Mouse (Mus musculus): ENCODE data around the gene 2610507B11Rik.

Gene 2610507B11Rik

DNA sequence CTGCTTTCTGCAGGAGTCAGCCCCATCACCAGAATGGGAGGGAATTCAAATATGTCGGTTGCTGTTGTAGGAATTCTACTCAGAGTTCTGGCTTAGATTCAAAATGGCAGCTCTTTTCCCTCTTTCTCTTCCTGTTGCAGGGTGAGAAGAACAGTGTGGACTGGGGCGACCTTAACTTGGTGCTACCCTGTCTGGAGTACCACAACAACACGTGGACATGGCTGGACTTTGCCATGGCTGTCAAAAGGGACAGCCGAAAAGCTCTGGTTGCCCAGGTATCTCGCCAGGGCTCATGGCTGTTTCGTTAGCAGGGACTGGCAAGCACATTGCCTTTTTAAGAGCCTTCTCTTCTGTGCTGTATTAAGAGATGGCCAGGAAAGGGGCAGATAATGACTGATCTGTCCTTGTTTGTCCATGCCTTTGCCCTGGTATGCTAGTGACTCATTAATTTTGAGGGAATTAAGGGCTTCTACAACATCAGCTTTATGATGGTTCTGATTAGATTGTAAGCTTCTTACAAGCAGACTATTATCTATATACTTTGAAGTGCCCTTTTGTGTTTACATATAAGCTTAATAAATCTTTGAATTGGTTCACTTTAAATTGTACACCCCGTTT is 27.7 kb downstream of the 2610507B11Rik start:
- DNase-seq (ENCODE audit: low read depth), result no peak

DNA sequence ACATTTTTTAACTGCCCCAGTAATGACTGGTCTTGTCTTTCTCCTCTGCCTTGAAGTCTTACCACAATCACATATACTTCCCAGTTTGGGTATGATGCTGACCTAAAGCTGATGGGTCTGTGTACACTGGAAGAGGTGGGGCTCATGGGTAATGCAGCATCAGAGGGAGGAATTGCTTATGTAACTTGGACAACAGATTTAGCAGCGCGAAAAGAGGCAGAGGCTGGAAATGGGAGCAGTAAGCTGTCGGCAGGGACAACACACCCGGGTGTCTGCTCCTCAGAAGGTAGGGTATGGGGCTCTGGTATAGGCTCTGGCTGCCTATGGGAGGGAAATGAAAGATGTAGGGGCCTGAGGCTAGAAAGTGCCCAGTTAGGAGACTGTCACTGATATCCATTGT is 29.1 kb downstream of the 2610507B11Rik start, which contains the start of gene BC030499:
Gene BC030499, plus strand, starts transcription at position 188 of the 400 bp plus-strand sequence.
- no peak for DNase-seq (ENCODE audit: low read depth)

DNA sequence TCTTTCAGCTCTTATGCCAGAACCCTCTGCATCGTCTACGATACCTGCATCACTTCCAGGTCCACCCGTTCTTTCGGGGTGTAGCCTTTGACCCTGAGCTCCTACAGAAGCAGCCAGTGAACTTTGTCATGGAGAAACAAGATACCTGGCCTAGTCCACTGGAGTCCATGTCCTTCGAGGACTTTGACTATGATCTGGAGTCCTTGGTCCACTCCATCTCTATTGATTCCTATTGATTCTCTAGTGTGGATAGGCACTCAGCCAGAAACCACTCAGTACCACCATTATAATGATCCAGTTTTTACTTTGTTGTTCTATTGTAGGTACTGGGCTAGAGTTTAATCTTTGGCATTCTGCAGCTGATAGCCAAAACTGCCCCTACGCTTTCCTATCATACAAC is 33.0 kb downstream of the 2610507B11Rik start:
- no peak for DNase-seq (ENCODE audit: low read depth)

DNA sequence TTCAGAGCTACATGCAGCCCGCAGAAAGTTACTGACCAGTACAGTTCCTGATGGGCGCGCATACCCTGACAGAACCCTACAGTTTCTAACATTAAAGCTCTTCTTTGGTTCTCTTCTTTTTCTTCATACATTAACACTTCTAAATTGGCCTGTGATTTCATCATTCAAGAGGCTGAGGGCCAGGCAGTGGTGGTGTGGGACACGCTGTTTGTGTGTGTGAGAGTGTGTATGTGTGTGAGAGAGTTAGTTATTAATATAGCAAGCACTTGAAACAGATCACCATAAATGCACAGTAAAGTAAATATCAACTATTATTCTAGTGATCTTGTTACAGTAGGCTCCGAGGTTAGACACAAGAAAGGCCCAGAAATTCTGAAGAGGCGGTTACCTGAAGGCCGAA is 39.4 kb downstream of the 2610507B11Rik start:
- no peak for DNase-seq (ENCODE audit: low read depth)

DNA sequence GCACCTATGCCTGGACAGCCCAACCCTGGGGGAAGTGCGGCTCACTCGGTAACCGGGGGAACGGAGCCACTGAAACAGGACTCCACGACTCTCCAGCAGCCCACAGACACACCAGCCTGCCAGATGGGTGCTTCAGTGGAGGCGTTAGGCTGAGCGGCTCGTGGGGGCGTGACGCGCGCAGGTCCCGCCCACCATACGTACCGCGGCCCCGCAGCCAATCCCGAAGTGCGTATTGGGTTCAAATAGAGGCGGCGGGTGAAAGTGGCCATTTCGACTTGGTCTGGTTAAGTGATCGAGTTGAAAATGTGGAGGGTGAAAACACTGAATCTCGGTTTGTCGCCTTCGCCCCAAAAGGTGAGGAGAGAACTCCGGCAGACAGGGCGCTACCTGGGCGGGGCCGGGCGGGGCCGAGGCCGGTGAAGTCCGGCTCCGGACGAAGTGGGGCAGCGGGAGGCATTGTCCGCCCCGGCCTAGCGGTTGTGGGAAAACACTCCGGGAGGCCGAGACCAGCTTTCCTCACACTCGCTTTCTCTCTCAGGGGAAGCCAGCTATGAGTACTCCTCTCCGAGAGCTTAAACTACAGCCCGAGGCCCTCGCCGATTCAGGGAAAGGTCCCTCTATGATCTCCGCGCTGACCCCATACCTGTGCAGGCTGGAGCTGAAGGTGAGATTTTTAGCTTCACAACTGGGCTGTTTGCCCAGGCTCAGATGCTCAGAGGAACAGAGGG is 40.0 kb downstream of the 2610507B11Rik start, which contains the start of gene Spag5:
Gene Spag5, plus strand, starts transcription at position 173 of the 728 bp plus-strand sequence.
- DNase-seq (ENCODE audit: low read depth), result peak; percentile 83

DNA sequence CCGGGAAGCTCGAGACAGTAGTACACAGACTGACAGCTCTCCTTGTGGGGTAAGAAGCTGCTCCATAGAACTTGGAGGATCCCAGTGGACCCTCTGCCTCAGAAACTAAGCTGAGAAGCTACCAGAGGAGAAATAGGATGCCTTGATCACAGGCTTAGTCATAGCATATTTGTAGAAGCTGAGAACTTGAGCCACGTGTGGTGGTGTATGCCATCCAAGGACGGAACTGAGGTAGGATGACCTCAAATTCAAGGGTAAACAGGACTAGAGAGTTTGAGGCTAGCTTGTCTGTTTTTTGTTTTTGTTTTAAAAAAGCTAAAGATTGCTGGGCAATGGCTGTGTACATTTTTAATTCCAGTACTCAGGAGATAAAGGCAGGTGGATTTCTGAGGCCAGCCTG is 43.7 kb downstream of the 2610507B11Rik start:
- no peak for DNase-seq (ENCODE audit: low read depth)

DNA sequence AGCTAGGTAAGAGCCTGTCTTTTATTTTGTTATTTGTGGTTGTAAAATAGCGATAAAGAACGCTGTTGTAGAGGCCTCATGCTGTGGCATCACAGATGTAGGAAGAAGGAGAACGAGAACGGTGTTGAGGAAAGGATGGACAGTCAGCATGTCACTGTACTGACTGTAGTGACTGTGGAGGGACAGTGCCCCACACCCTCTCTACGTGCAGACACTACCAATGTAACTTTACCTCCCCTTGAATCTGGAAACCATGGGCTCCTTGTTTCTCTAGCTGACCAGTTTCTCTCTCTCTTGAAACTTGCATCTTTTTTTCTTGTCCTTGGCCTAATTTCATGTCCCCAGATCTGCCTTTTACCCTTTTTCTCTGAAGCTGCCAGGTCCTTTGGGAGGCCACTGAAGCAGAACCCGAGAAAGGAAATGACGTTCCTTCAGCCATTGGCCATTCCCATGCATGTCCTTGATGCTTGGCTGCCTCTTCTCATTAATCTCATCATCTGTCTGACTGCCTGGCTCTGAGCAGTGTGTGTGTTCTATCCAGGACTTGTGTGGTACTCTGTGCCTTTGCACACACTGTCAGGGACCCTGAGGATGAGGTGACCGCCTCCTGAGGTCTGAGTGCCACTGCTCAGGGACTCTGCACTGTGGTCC is 49.4 kb downstream of the 2610507B11Rik start:
- no peak for DNase-seq (ENCODE audit: low read depth)

DNA sequence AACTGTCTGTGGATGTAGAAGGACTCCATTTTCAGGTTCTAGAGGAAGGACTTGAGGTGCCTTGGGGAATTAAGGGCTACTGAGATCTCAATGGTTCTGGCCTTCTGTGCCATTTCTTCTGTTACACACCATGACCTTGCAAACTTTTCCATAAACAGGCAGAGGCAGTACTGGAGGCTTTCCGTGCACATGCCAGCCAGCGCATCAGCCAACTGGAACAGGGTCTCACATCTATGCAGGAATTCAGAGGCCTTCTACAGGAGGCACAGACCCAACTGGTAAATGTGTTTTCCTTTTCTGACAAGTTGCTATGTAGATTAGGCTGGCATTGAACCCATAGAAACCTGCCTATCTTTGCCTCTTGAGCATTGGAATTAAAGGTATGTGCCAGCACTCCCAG is 52.1 kb downstream of the 2610507B11Rik start:
- no peak for DNase-seq (ENCODE audit: low read depth)

DNA sequence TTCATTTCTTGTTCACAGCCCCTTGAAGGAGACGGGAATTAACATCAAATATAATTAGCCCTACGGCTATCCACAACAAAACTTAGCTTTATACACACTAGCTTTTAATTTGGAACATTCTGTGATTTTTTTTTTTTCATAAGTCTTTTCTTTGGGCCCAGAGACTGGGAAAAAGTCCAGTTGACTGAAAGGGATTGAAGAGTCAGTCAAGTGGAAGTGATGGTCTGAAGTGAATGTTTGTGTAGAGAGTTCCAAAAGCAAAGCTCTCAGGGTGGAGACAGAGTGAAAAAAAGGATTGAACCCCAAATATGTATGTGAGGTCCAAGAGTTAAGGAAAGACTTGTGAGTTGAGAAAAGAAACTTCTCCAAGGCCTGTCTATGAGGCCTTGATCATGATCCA is 56.9 kb downstream of the 2610507B11Rik start:
- no peak for DNase-seq (ENCODE audit: low read depth)

DNA sequence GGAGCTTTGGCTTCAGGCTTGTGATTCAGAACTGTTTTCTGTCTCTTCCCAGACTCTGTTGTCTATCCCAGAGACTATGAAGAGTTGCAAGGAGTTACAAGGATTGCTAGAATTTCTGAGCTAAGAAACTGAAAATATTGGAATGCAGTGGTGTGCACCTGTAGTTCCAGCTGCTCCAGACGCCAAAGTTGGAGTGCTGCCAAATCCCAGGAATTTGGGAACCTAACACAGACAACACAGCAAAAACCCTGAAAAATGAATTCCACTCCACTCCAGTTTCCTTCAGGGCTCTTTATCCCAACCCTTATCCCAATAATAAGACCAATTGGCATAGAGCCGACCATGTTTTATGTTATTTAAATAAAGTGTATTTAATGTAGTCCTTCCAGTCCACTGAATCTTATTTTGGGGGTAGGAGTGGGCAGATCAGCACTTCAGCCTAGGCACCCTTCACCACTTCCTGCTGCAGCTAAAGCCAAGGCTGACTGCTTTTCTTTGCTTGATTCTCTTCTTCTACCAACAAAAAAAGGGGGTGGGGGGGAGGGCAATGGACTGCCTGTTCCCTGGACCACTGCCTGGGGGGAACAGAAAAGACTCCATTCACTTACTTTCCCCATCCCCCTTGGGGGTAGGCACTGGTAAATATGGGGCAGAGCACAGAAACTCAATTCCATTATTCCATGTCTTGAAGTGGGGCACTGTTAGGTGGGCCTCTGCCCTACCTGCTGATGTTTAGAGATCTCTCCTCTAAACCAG is 60.7 kb downstream of the 2610507B11Rik start:
- DNase-seq (ENCODE audit: low read depth), result no peak

DNA sequence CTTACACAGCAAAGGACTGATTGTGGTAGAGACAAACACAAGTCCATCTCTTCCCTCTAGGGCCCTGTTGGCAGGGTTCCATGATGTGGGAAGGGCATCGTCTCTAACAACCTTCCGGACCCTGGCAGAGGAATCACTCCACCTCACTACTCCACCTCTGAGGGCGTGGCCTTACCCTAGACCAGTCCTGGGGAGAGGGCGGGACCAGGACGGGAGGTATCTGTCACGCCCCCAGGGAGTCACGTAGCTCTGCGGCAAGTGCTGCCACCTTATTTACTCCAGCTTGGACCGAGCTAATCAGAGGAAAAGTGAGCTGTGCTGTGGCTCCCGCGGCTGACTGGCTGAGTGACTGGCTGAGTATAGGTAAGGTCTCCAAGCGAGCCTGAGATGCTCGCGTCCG is 61.3 kb downstream of the 2610507B11Rik start, which contains the start of gene Aldoc:
Gene Aldoc, plus strand, starts transcription at position 109 of the 400 bp plus-strand sequence.
- DNase-seq (ENCODE audit: low read depth), result peak; percentile 92

DNA sequence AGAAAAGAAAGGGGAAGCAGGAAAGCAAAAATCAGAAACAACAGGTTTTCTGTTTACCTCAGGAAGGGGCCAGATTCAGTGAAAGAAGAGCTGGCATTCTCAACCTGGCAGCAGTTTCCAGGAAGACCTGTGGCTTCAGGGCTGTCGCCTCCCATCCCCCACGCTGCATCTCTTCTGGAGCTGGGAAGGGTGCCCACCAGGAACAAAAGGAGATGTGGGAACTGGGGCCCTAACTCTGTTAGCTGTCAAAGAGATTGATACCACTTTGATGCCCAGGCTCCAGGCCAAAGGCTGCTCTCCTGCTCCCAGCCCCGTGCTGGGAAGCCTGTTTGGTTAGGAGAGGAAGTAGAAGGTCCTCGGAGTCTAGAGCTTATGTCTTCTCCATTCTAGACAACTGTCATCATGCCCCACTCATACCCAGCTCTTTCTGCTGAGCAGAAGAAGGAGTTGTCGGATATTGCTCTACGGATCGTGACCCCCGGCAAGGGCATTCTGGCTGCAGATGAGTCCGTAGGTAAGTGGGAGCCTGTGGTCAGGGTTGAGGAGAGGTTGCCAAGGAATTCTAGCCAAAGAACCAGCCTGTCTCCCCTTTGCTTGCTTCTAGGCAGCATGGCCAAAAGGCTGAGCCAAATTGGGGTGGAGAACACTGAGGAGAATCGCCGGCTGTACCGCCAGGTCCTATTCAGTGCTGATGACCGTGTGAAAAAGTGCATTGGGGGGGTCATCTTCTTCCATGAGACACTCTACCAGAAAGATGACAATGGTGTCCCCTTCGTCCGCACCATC is 62.6 kb downstream of the 2610507B11Rik start:
- DNase-seq (ENCODE audit: low read depth), result no peak

DNA sequence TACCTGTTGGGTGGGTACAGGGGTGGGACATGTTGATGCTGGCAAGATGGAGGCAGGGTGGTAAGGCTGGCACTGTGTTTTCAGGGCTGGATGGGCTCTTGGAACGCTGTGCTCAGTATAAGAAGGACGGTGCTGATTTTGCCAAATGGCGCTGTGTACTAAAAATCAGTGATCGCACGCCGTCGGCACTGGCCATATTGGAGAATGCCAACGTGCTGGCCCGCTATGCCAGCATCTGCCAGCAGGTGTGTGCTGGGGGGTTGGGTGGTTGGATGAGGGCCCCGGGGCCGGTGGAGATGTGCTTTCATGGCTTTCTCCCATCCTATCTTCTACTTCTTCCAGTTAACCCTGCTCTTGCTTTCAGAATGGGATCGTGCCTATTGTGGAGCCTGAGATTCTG is 63.4 kb downstream of the 2610507B11Rik start:
- DNase-seq (ENCODE audit: low read depth), result no peak

DNA sequence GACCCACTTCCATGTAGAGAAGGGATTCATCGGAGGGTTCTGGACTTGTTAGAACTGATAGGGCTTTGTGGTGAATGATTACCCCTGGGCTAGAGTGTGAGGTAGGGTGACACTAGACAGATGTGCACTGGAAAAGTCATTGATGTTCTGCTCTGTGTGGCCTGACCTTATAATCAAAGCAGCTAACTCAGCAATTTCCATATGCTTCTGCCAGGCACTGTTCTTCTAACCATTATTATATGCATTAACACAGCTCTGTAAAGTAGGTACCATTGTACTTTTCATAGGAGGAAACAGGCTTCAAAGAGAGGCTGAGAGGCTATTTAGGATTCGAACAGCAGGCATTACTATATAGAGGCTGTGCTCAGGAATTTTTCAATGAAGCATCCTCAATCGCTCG is 65.7 kb downstream of the 2610507B11Rik start:
- no peak for DNase-seq (ENCODE audit: low read depth)

DNA sequence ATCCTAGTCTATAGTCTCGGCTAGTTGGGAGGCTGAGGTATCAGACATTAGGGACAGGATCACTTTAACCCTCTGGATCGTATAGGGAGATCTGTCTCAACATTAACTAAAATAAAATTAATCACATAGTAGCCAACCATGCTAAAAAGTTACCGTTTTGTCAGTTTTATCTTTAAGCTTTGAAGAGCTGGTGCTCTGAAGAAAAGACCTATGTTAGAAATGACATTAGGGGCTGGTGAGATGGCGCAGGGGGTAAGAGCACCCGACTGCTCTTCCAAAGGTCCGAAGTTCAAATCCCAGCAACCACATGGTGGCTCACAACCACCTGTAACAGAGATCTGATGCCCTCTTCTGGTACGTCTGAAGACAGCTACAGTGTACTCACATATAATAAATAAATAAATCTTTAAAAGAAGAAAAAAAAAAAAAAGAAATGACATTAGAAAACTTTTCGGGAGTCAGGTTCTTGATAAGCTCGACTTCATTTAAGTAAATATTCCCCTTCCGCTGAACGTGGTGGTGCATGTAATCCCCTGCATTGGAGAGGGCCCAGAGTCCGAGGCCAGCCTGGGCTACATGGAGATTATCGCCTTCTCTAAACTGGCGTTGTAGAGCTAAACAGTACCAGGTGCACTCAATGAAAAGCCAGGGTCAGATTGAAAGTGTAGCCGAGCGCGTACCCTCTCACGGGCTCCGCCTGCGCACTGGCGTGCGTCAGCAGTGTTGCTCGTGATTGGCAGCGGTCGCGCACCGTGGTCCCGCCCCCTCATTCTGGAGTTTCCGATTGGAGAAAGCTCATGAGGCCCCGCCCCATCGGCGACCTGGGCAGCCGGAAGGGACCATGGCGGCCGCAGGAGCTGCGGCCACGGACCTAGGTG is 66.3 kb downstream of the 2610507B11Rik start, which contains the start of gene Pigs:
Gene Pigs, plus strand, starts transcription at position 782 of the 878 bp plus-strand sequence.
- peak; percentile 93 for DNase-seq (ENCODE audit: low read depth)

DNA sequence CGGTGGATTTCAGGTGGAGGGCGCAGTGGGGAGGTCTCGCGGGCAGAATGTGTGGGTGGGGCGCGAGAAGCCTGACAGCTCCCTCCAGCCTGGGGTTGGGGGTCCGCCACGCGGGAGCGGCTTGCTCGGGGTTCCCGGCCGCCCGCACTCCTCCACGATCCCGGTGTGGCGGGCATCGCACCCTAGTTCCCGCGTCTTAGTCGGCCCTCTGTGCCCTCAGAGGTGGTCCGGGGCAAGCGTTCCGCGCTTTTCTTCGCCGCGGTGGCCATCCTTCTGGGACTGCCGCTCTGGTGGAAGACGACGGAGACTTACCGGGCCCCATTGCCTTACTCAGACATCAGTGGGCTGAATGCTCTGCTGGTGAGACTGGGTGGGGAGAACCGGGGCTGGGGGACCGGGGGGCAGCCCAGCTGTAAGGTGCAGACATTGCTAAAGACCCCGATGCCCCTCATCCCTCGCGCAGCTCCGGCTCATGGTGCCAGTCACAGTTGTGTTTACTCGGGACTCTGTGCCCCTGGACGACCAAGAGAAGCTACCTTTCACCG is 67.0 kb downstream of the 2610507B11Rik start:
- no peak for DNase-seq (ENCODE audit: low read depth)

DNA sequence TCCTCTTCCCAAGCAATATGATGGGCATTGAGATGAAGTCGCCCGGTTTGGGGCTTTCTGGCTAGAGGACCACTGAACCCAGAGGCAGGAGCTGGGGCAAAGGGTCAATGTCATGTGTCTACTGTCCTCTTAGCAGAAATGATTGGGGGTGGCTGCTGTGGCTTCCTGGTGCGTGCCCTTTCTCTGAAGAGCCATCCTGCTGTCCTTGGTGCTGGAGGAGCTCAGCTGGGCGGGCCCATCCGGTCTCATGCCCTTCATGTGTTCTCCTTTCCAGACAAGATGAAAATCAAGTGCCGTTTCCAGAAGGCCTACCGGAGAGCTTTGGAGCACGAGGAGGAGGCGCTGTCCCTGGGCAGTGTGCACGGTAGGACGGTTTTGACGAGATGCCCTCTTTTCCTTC is 71.1 kb downstream of the 2610507B11Rik start:
- no peak for DNase-seq (ENCODE audit: low read depth)

DNA sequence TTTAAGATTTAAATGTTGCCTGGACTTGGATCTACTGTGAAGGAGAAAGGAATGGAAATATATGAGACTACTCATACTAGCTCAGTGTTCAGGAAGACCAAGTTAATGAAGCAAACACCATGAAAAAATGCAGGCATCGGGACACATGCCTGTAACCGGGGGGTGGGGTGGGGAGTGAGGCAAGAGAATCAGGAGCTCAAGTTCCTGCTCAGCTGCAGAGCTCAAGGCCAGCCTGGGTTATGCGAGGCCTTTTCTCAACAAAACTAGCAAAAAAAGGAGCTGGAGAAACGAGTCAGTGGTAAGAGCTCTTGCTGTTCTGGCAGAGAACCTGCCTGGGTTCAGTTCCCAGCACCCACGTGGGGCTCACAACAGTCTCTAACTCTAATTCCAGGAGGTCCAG is 72.4 kb downstream of the 2610507B11Rik start:
- DNase-seq (ENCODE audit: low read depth), result no peak

DNA sequence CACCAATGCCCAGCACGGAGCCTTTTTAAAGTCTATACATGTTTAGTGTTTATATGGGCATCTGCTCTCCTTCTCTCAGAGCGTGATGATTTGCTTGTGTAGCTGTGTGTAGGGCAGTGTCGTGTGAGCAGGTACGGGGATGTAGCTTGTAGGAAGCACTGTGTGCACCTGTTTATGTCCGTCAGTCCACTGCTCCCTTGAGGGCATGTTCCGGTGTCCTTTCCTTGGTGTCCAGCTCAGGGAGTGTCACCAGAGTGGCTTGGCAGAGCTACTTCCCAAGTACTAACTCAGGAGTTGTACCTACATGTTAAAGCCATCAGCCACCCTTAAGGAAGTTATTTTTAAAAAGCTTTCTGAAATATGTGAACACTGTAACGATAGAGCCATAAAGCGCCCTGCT is 75.5 kb downstream of the 2610507B11Rik start:
- DNase-seq (ENCODE audit: low read depth), result no peak
